Mouse (Mus musculus): ENCODE data around the gene Hsf5.

Hsf5 gene

DNA sequence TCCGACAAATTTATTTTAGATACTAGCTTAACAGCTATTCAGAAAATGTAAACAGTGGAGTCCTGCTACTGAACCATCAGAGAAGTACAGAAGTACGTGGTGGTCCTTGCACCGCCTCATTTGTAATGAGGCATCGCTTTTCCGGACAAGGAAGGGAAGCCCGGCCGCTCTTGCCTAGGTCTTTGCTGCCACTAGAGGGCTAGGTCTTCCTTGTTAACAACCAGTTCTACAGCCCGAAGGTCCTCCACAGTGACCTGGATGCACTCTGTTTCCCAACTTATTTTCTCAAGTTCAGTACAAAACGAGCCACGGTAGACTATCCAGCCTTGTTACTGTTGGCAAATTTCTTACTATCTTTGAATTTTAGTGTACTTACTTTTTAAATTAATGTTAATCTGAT is 12.9 kb downstream of the Hsf5 start:
- no peak for DNase-seq (ENCODE audit: extremely low read depth, insufficient read length, low spot score)

DNA sequence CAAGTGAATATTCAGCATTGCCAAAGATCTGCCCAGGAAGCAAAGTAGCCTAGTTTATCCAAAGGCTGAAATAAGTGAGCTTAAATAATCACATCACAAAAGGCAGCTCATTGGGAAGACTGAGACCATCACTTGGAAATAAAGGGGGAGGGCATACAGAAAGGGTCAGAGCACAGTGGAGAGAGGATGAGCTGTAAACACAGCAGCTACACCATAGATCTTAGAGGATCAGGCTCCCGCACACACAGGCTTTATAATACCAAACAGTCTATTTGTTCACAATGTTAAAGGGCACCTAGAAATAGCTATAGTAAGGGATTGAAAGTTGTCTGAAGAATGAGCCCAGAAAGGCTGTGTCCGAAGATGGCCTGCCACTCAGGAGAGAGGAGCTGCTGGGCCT is 21.8 kb downstream of the Hsf5 start:
- no peak for DNase-seq (ENCODE audit: extremely low read depth, insufficient read length, low spot score)

DNA sequence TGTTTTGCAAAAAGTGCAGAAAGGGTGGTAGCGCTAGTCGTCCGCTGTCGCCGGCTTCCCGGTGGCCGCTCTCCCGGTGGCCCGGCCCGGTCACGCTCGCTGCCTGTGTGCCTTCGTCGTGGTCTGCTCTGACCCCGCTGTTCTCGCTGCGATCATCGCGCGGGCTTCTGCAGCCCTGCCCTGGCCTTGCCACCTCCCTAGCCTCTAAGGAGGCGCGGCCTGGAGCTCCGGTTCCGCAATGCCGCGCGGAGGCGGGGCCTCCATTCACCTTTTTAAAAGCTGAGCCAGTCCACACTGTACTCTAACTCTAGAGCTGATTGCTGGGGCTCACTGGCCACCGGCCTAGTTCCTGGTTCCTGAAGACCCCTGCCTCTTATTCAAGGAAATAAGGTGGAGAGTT is 22.2 kb downstream of the Hsf5 start:
- DNase-seq (ENCODE audit: extremely low read depth, insufficient read length, low spot score): peak; percentile 73

DNA sequence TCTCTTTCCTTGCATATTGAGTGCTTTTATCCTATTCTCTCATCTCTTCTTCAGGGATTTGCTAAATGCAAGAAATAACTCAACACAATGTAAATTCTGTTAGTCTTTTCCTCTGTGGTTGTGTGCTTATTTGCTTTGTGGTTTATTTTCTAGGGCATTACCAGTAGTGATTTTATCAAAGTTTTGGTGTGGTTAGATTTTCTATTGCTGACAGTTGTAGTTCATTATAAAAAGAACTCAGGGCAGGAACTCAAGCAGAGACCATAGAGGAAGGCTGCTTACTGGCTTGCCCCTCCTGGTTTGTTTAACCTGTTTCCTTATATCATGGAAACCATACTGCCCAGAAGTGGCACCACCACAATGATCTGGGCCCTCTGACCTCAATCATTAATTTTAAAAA is 25.9 kb downstream of the Hsf5 start:
- DNase-seq (ENCODE audit: extremely low read depth, insufficient read length, low spot score): no peak

DNA sequence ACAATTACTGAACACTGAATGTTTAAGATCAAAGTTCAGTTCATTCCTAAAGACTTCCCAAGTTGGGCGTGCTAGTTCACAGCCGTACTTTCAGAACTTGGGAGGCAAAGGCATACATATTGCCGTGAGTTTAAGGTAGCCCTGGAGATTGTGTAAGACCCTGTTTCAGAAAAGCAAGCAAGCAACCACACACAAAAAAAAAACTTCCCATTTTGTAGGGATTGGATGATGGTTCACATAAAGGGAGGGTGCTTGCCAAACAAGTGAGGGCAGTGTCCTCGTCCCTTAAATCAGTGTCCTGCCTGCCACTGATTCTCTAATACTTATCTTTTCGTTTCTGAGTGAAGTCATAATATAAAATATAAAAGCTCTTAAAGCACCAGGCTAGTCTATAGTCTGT is 37.7 kb downstream of the Hsf5 start:
- no peak for DNase-seq (ENCODE audit: extremely low read depth, insufficient read length, low spot score)

DNA sequence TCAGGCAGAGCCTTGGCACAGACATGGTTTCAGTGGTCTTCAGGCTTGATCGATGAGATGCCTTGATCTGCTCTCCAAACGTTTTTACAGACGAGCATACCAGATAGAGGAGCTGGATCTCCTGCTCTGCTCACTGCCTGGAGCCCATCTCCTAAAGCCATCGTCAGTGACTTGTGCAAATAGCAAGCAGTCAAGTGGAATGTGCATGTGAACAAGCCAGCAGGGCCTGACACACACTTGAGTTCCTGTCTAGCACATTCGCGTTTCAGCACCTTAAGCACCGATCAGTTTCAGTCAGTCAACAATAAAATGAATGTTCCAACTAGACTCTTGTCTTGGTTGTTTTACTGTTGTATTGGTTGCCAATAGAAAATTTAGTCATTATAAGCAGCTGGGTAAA is 42.3 kb downstream of the Hsf5 start:
- no peak for DNase-seq (ENCODE audit: extremely low read depth, insufficient read length, low spot score)

DNA sequence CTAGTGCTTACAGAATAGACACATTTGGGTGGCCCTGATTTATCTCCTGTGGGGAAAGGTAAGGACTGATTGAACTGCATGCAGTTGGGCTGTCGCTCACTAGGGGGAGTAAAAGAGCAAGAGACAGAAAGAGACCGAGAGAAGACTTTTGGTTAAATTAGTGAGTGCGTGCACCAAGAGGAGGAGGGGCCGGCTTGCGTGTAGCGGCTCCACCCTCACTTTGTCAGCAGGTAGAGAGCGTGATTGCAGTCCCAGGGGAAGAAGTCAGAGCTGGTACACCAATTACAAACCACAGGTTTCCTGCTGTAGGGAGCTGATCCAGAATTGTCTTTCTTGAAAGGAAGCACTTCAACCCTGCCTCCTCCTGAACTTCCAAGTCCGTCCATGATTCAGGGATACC is 45.4 kb downstream of the Hsf5 start, which contains the start of gene Rnf43:
Gene Rnf43, plus strand, starts transcription at position 316 of the 400 bp plus-strand sequence.
- peak; percentile 81 for DNase-seq (ENCODE audit: extremely low read depth, insufficient read length, low spot score)

DNA sequence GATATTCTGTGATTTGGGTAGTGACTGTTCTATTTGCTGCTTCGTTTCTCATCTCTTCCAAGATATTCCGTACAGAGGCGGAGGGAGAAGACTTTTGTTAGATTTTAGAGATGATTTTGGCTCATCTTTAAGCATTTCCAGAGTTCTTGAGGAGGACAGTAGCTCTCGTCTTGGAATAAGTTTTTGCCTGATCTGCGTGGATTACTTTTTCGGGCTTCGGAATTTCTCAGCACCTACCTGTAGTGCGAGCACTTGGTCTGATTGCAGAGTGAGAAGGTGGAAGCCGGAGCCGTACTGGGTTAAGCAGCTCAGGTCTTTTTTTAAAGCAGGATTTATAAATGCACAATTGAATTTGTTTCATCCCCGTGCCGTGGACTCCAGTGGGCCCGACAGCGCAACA is 45.9 kb downstream of the Hsf5 start:
- no peak for DNase-seq (ENCODE audit: extremely low read depth, insufficient read length, low spot score)

DNA sequence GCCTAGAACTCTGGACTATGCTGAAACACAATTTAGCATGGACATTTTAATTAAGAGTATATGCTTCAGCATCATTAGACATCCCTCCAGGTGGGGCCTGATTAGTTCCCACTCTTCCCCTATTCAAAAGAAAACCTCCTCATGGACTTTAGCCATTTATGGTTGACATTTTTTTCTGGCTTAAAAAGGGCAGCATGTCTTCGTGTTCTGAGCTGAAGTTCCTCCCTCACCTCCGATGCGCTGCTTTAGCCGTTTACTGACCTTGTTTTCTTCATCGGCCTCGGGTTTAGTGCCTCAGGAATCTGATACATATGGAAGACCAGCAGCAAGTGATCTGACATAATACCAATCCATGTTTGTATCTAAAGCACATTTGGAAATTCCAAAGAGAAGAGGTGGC is 47.0 kb downstream of the Hsf5 start:
- no peak for DNase-seq (ENCODE audit: extremely low read depth, insufficient read length, low spot score)

DNA sequence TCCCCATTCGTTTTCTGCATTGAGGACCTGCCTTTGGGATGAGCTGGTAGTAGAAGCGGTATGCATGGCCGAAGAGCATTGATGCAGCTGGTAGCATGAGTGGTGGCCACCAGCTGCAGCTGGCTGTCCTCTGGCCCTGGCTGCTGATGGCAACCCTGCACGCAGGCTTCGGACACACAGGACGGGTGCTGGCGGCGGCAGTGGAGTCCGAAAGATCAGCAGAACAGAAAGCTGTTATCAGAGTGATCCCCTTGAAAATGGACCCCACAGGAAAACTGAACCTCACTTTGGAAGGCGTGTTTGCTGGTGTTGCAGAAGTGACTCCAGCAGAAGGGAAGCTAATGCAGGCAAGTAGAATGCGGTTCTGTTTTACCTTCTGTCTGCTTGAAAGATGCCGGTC is 47.6 kb downstream of the Hsf5 start:
- peak; percentile 71 for DNase-seq (ENCODE audit: extremely low read depth, insufficient read length, low spot score)

DNA sequence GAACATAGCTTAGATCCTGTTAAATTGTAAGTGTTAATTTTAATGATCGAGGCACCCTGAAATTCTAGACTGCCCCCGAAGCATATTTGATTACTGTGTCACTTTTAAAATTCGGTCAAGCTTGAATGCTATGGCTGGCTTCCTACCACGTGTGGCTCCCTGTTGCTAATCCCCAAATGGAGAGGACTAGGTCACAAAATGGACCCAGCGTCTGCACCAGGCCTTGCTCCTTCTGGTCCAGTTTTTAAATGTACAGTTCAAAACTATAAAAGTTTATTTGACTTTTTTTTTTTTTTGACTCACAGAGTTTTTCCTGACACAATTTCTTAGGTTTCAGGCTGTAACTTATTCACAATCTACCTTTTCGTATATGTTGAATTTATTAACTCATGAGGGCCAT is 48.3 kb downstream of the Hsf5 start:
- DNase-seq (ENCODE audit: extremely low read depth, insufficient read length, low spot score): peak; percentile 35

DNA sequence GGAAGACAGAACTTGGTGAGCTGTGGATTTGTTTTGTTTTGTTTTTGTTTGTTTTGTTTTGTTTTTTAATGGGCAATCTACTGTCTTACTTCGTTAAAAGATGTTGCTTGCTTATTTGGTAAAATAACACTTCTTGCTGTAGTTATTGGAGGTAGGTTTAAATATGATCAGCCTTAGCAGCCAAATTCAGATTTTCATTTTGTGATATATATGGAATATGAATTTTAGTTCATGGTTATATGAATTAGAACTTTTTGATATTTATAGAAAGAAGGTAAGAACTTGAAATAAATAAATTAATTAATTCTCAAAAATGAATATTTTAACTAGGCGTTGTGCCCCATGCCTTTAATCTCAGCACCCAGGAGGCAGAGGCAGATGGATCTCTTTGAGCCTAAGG is 48.7 kb downstream of the Hsf5 start:
- DNase-seq (ENCODE audit: extremely low read depth, insufficient read length, low spot score): no peak

DNA sequence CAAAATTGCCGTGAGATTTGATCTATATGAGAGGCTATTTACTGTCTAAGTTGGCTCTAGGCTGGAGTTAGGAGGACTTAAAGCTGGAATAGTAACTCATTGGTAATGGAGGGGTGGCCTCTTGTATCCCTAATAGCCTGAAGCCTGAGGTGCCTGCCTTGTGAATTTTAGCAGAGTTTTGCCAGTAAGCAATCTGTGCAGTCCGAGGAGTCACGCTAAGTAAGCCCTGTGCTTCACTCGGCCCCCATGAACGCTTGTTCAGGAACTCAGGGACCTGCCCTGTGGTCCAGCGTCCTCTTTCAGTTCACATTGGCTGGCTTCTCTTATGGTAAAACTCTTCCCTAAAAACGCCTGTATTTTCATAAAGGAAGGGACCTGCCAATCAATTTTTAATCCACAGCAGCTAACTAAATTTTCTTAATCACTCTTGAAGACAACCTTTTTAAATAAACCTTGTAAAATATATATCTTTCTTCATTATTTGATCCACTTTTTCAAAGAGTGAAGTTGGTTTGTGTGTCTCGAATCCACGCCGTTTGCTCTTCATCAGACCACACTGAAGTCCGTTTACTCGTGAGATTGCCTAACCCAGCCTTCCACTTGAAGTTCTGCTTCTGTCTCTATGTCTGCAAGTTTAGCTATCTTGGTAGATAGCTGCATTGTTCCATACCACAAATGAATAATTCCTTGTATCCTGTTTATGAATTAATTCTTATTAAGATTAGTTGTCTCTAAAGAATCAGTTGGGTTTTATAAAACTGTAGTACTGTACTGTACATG is 49.5 kb downstream of the Hsf5 start:
- peak; percentile 50 for DNase-seq (ENCODE audit: extremely low read depth, insufficient read length, low spot score)

DNA sequence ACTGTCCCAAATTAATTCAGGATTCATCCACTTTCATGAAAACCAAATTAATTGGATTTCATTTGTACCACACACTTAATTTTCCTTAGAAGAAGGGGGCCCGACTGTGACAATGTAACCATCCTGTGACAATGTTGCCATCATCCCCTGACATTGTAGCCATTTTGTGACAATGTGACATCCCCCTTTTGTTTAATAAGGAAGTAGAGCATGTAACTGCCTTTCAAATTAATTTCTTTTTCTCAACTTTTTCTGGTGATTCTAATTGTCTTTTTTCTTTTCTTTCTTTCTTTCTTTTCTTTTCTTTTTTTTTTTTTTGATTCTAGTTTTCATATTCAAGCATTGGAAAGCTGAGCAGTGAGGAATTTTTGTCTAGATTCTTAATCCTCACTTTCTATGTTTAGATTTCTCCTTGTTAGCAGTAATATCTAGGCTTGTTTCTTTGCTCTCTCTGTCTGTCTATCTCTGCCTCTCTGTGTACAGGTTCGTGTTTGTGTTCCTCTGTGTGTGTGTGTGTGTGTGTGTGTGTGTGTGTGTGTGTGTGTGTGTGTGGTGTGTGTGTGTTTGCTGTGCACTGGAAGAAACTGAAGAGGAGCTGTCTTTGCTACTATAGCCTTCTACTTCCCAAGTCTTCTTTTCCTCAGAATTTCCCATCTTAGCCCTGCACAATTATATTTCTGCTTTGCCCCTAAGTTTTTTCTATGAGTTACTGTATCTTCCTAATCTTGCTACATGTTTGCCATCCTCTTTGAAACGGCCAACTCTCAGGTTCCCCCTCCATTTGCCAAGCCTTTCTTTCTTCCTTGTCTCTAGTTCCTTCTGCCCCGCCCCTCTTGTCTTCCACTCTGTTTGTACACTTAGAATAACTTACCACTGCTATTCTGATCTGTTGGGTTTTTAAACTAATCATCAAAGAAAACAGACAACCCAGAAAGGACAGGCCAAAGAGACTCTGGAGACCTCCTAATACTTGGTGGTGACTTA is 50.4 kb downstream of the Hsf5 start:
- DNase-seq (ENCODE audit: extremely low read depth, insufficient read length, low spot score): no peak

DNA sequence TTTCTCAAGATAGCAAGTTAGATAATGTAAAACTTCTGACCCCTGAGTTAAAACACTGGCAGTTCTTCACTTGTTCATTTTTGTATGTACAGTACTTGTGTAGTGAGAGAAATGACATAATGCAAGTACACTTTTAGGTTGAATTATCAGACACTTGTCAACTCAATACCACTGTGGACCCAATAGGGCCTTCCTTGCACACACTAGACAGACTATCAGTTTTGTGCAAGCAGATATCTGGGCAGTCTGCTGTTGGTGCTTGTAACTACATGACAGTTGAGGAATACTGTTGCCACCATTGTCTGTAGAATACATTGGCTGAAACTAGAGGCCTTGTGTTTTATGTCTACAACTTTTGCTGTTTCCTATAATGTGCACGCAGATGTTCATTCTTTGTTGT is 56.3 kb downstream of the Hsf5 start:
- DNase-seq (ENCODE audit: extremely low read depth, insufficient read length, low spot score): no peak

DNA sequence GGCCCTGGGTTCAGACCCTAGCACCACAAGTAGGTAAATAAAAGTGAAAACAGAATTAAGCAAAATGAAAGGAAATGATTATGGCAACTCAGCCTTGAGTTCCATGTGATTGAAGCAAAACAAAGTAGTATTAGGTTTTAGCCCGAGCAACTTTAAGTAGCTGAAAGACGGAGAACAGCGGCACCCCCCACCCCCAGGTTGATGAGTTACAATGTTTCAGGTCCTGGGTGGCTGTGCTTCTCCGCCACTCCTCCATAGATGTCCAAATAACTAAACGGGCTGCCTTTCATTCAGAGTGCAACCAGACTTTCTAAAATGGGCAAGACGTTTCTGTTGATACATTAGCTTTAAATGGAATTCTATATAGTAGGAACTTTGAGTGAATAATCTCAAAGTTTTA is 58.6 kb downstream of the Hsf5 start:
- no peak for DNase-seq (ENCODE audit: extremely low read depth, insufficient read length, low spot score)

DNA sequence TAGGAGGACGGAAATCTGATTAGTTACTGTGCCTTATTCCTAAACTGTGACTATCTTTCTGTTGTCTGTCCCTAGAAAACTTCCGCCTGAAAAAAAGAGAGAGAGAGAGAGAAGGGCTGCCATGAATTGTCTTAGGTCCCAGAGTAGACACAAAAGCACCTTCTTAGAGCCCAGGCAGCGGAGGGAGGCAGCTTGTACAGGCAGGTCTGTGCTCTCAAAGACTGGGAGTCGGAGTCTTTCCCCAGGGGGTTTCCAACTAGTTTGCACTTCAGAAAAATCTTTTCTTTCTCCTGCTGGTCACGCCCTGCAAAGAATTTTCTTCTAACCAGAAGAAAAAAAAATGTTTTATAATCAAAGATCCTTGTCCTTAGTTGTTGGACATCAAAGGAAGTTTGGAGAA is 60.8 kb downstream of the Hsf5 start:
- no peak for DNase-seq (ENCODE audit: extremely low read depth, insufficient read length, low spot score)

DNA sequence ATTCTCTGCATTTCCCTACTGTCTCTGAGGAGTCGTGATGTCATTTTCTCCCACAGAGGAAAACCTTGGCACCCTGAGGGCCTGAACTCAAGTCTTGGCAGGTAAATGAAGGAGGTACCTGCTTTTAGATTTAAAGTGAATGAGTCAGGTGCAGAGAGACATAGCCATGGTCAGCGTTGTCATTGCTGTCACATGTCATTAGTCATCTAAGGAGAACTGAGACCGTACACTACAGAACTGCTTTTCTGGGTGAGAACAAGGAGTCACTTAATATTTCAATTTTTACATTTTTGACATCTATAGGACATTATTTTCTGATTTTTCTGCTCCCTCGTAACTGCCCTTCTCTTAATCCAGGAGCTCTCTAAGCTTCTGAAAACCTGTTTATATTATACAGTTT is 61.6 kb downstream of the Hsf5 start:
- DNase-seq (ENCODE audit: extremely low read depth, insufficient read length, low spot score): no peak

DNA sequence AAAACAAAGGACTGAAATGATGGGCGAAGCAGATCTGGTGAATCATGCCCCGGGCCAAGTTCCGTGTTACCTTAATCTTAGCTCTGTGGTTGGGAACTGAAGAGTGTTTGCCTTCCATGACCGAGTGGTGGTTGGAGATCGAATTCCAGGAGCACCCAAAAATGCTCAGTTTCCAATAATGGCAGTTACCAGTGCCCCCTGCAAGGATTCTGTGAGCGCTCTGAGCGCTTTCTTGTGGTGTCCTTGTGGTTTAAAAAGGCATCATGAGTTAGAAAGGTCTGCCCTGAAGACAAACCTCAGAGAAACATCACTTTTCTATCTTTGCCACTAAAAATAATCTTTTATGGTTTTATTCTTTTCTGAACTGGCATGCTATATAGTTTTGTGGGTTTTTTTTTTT is 62.0 kb downstream of the Hsf5 start:
- no peak for DNase-seq (ENCODE audit: extremely low read depth, insufficient read length, low spot score)

DNA sequence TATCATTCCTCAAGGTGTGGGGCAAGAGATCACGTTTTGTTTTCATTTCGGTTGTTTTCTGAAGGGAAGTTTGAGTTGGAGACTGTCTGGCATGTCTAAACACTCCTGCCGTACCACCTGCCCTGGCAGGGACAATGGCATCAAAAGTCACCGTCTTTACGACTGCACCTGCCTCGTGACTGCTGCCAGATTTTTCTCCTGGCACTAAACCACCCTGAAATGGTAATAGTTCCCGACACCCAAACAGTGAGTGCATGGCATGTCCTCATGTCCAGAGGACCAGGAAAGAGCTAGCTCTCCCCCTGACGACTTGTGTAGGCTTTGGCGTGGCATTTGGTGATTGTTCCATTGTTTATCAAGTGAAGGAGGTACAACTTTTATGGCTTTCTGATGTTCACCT is 63.8 kb downstream of the Hsf5 start:
- DNase-seq (ENCODE audit: extremely low read depth, insufficient read length, low spot score): no peak

DNA sequence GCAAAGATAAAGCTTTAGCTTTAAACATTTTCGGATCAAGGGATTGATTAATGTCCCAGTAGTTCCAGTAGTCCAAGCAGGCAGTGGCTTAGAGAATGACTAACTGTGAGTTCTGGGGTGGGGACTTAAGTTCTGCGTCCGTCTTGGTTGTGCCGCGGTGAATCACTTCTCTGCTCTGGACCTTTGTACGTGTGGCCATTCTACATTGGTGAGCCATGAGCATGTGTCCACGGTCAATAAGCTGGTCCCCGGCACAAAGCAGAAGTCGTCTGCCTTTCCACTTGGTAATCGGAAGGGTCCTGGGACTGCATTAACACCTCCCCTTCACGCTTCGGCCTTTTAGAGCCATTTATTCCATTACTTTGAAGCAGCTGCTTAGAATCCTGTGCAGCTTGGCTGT is 65.1 kb downstream of the Hsf5 start:
- DNase-seq (ENCODE audit: extremely low read depth, insufficient read length, low spot score): no peak
